Mouse (Mus musculus): ENCODE data around the gene Mrvi1. TPM values are rescaled to one million over a fixed set of nuclear protein-coding genes. Genes with fewer than 3 reads are reported as not detected.

Gene Mrvi1
- total and polyA plus RNA-seq, 3 experiments, result 0.11 TPM; not detected in 2

GRCm38 (mm10) chr7:110843916-110844874 is 138.1 kb downstream of the Mrvi1 start, which contains the start of gene Rnf141:
Gene Rnf141 (minus strand): TSS chr7:110844457.
- Histone ChIP-seq H3K4me1 (ENCODE audit: control insufficient read depth in 1 of 2, insufficient read depth in 2 of 2) (peaks cover 3 to 26% of the 10 kb centered on the region in 2 experiments), H3K79me2 (replicated peaks; ENCODE audit: control insufficient read depth, extremely low read depth, insufficient read depth, poor library complexity, severe bottlenecking) (peaks cover 3% of the 10 kb centered on the region), H3K9ac (ENCODE audit: insufficient read depth, low read depth) (peak within 1 kb of the TSS; percentile 50), H3K27ac (ENCODE audit: insufficient read depth, low read depth) (peak within 1 kb of the TSS; percentile 48), H3K4me2 (ENCODE audit: insufficient read depth, low read depth, poor library complexity, severe bottlenecking) (peak within 1 kb of the TSS; percentile 76), H3K4me3 (replicated peaks in 1 of 3; ENCODE audit: low read depth in 2 of 3, low read length in 2 of 3, poor library complexity in 1 of 3) (peak within 1 kb of the TSS; percentile 71 to 85 (median 79)), H3K9me3 (replicated peaks; ENCODE audit: low read length) (peaks cover 2% of the 10 kb centered on the region), H3K27me3 (replicated peaks) (no peaks in the 10 kb centered on the region), H3K36me3 (replicated peaks in 1 of 2; ENCODE audit: control insufficient read depth in 1 of 2, insufficient read depth in 1 of 2, low read length in 1 of 2) (peaks cover 0 to 4% of the 10 kb centered on the region in 2 experiments)
- dilution Hi-C loops (cut with MboI; ENCODE audit: extremely low pct_ligation_motif_present, extremely low pct_unique_long_range_greater_than_20kb, low sequenced_read_pairs), result no loop called here
- TF ChIP-seq ELF1 (IDR thresholded peaks at IDR 0.05; ENCODE audit: low read depth, low read length), result peak; percentile 63
- TF ChIP-seq RAD21 (IDR thresholded peaks at IDR 0.05; ENCODE audit: low read depth, low read length), result no peak; the same call in none of the 2 replicates
- TF ChIP-seq UBTF (IDR thresholded peaks at IDR 0.05; ENCODE audit: low read depth, low read length), result peak; percentile 83; the same call in 1 of the 2 replicates
- peak; percentile 93 for TF ChIP-seq MAZ (IDR thresholded peaks at IDR 0.05; ENCODE audit: low read depth, low read length)
- TF ChIP-seq KAT2A (IDR thresholded peaks at IDR 0.05; ENCODE audit: insufficient replicate concordance, low read length), result peak; percentile 41; the same call in 1 of the 2 replicates
- 0 out of 2 replicates have a peak, but pooled peaks have one; percentile 85 for TF ChIP-seq SIN3A (IDR thresholded peaks at IDR 0.05; ENCODE audit: low read length)
- peak; percentile 97 for TF ChIP-seq MXI1 (IDR thresholded peaks at IDR 0.05; ENCODE audit: low read depth, low read length)
- no peak for TF ChIP-seq TBP (conservative IDR thresholded peaks at IDR 0.05; ENCODE audit: low read depth, low read length)
- TF ChIP-seq MAX (IDR thresholded peaks at IDR 0.05; ENCODE audit: low read length), result peak; percentile 61; the same call in 1 of the 2 replicates
- no peak for TF ChIP-seq ZC3H11A (IDR thresholded peaks at IDR 0.05; ENCODE audit: low read depth, low read length)
- TF ChIP-seq ZNF384 (IDR thresholded peaks at IDR 0.05; ENCODE audit: low read depth, low read length), result peak; percentile 75
- TF ChIP-seq E2F4 (IDR thresholded peaks at IDR 0.05; ENCODE audit: insufficient replicate concordance, low read depth, low read length), result no peak
- TF ChIP-seq RCOR1 (conservative IDR thresholded peaks at IDR 0.05; ENCODE audit: low read depth, low read length), result no peak
- TF ChIP-seq USF2 (conservative IDR thresholded peaks at IDR 0.05; ENCODE audit: low read depth, low read length), result no peak
- peak; percentile 79 for TF ChIP-seq POLR2A (IDR thresholded peaks at IDR 0.05; ENCODE audit: low read depth, low read length)
- peak; percentile 75 for TF ChIP-seq TCF12 (IDR thresholded peaks at IDR 0.05; ENCODE audit: low read depth, low read length)
- no peak for TF ChIP-seq CHD2 (IDR thresholded peaks at IDR 0.05; ENCODE audit: low read length)
- TF ChIP-seq EP300 (IDR thresholded peaks at IDR 0.05; ENCODE audit: low read length), result no peak
- no peak for TF ChIP-seq JUND (conservative IDR thresholded peaks at IDR 0.05; ENCODE audit: low read depth, low read length)
- no peak for TF ChIP-seq JUN (IDR thresholded peaks at IDR 0.05; ENCODE audit: insufficient read depth, low read depth, low read length)
- no peak for TF ChIP-seq CHD1 (IDR thresholded peaks at IDR 0.05; ENCODE audit: low read depth, low read length)
- no peak for TF ChIP-seq PAX5 (IDR thresholded peaks at IDR 0.05; ENCODE audit: low read length)
- peak in 1 of 2 experiments; percentile 73; a peak in 2 of 4 replicates for TF ChIP-seq CTCF (conservative IDR thresholded peaks at IDR 0.05 in 1 of 2, IDR thresholded peaks at IDR 0.05 in 1 of 2; ENCODE audit: low read depth in 2 of 2, low read length in 2 of 2)
- no peak for TF ChIP-seq POLR2AphosphoS2 (IDR thresholded peaks at IDR 0.05; ENCODE audit: low read depth, low read length)
- peak; percentile 59 for TF ChIP-seq NRF1 (IDR thresholded peaks at IDR 0.05; ENCODE audit: low read depth, low read length)
- no peak for TF ChIP-seq USF1 (IDR thresholded peaks at IDR 0.05; ENCODE audit: low read depth, low read length)
- TF ChIP-seq ZMIZ1 (IDR thresholded peaks at IDR 0.05; ENCODE audit: low read depth, low read length), result no peak
- TF ChIP-seq MEF2A (IDR thresholded peaks at IDR 0.05; ENCODE audit: borderline replicate concordance, low read depth, low read length), result peak; percentile 53; the same call in 1 of the 2 replicates
- TF ChIP-seq MAFK (IDR thresholded peaks at IDR 0.05; ENCODE audit: insufficient replicate concordance, low read length), result no peak
- TF ChIP-seq ETS1 (conservative IDR thresholded peaks at IDR 0.05; ENCODE audit: low read depth, low read length), result no peak
- TF ChIP-seq HCFC1 (IDR thresholded peaks at IDR 0.05; ENCODE audit: low read depth, low read length), result peak; percentile 84
- TF ChIP-seq BHLHE40 (IDR thresholded peaks at IDR 0.05; ENCODE audit: low read depth, low read length), result no peak
- TF ChIP-seq NELFE (IDR thresholded peaks at IDR 0.05; ENCODE audit: low read depth, low read length), result peak; percentile 77; the same call in 1 of the 2 replicates
- peak; percentile 41 for TF ChIP-seq IRF4 (IDR thresholded peaks at IDR 0.05; ENCODE audit: low read depth, low read length)
- no peak for TF ChIP-seq GABPA (IDR thresholded peaks at IDR 0.05; ENCODE audit: insufficient replicate concordance, low read depth, low read length)
- no peak for TF ChIP-seq ZKSCAN1 (IDR thresholded peaks at IDR 0.05; ENCODE audit: borderline replicate concordance, low read depth, low read length)
- no peak for TF ChIP-seq MYC (IDR thresholded peaks at IDR 0.05; ENCODE audit: low read depth, low read length)
- peak; percentile 44 for TF ChIP-seq SMC3 (IDR thresholded peaks at IDR 0.05; ENCODE audit: low read depth, low read length)
- DNase-seq (ENCODE audit: extremely low read depth), result peak; percentile 96
- in situ Hi-C loops (cut with MboI; ENCODE audit: low pct_ligation_motif_present, low pct_unique_long_range_greater_than_20kb, low sequenced_read_pairs), result no loop called here

Measured in CH12.LX (cell line).